Mouse (Mus musculus): Measurements from ENCODE around the gene Rptn.

DNA sequence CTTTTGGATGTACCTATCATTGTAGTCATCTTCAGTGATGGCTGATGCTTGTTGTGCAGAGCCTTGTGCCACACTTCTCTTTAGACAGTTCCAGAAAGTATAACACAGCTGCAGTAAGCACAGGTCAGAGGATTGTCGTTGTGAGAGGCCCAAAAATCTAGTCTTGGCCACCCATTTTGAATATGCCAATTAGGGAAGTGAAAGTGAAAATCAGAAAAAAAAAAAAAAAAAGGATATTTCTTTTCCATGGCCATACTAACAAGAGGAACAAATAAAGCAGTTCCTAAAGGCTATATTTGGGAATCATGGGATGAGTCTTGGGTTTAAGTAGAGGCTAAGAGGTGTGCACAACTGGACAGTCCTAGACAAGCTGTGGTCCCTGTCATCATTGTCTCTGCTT, 18.3 kb upstream of the Rptn start:
- TF ChIP-seq CTCF (IDR thresholded peaks at IDR 0.05; ENCODE audit: borderline replicate concordance, extremely low read depth, insufficient read depth, insufficient read length) (no peak), POLR2A (IDR thresholded peaks at IDR 0.05; ENCODE audit: borderline replicate concordance, extremely low read depth, insufficient read depth, insufficient read length, poor library complexity, severe bottlenecking) (no peak)

All from brain, embryonic 14.5 days (tissue).